Mouse (Mus musculus) frontal cortex, adult 2 months (tissue): ENCODE data around the gene Zkscan4. TPM values are rescaled to one million over a fixed set of nuclear protein-coding genes. Genes with fewer than 3 reads are reported as not detected.
"Not testable (repeated sequence)": the region's sequence is repeated elsewhere in the genome, so short reads cannot be mapped to it uniquely, and the experiment has no call there.

Experiments
- DNase-seq, 2 experiments: peaks; one replicate each; pipeline ENCODE4 v3.0.0; 2022; ENCODE audit warnings: low spot score in 1 of 2; ENCODE audit errors: extremely low spot score in 1 of 2
- polyA plus RNA-seq: library from polyadenylated mRNA; depleted of rRNA; stranded (reverse); fragments of >200 nt; gene quantifications from 2 replicates; pipeline ENCODE4 v1.2.3, GENCODE M21; 2012; rRNA removed

Zkscan4 gene
- polyA plus RNA-seq: 3.7 and 4.8 TPM in 2 replicates

GRCm38 (mm10) chr13:21478759-21479670, at the start of gene Zkscan4, which contains the start of gene Gm10065:
Gene Zkscan4 (plus strand): TSS chr13:21478907.
Gene Gm10065 (minus strand): TSS chr13:21479441.
- DNase-seq: peak; percentile 55 to 89

DNA sequence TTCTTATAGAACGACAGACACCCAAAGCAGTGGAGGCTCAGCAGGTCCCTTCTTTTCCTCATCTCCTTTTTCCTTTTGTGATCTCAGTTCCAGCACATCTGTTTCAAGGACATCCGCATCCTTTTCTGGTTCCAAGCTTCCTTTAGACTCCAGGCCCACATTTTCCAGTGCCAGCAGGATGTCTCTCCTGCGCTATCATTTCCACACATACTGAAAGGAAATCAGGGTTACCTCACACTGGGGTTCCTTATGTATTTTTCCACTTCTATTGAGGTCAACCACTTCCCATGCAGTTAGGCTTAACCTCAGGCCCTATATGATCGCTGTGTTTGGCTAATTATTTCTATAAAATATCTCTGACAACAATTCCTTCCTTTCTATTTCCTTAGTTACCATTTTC, 43.2 kb upstream of the Zkscan4 start:
- no peak for DNase-seq

DNA sequence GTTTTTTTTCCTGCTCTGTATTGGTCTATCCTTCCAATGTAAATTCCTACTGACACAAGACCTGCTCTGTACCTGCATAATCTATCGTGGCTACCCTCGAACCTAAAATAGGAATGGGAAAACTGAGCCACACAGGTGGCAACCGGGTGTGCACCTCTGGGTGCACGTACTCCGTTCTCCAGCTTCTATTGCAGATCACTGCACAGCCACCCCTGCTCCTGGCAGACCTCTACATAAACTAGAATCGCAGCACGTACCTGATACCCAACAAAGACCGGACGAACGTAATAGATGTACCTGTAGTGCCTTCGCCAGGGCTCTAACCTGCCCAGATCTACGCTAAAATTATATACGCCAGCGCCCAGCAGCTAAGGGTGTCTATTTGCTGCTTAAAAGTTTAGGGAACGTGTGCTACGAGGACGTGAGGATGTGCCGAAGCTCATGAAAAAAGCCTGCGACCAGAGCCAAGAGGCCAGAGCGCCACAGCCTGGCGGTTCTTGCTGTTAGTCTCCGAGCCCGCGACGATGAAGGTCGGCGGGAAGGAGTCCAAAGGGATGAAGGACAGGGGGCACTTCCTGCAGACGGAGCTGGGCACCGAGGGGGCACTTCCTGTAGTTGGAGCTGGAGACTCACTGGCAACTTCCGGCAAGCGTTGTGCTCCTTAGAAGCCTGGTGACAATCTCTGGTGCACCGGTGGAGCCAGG, 38.1 kb upstream of the Zkscan4 start, which contains the start of gene Pgbd1:
Gene Pgbd1, minus strand, starts transcription at position 556 of the 704 bp plus-strand sequence.
- peak; percentile 46 to 72 for DNase-seq

GRCm38 (mm10) chr13:21441207-21441572, 37.5 kb upstream of the Zkscan4 start:
- DNase-seq: no peak

DNA sequence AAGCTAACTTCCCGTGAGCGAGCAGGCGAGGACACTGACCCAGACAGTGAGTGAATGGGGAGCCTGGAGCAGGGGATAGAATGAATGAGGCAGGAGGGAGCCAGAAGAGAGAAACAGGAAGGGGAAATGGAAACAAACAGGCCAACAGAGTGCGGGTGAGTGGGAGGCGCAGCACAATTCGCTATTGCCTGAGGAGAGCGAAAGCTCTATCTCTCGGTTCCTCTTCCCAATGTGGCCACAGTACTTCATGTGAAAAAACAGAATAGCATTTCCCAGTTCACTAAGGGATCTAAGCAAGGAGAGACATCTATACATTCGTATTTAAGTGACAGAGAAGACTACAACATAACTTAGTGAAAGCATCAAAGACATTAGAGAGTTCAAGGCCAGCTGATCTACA, 31.9 kb upstream of the Zkscan4 start:
- no peak for DNase-seq

- no peak for DNase-seq
These were observed 30.7 kb upstream of the Zkscan4 start for GRCm38 (mm10) chr13:21447856-21448614.

- no peak for DNase-seq
These were observed 25.7 kb upstream of the Zkscan4 start for GRCm38 (mm10) chr13:21453042-21453441.

DNA sequence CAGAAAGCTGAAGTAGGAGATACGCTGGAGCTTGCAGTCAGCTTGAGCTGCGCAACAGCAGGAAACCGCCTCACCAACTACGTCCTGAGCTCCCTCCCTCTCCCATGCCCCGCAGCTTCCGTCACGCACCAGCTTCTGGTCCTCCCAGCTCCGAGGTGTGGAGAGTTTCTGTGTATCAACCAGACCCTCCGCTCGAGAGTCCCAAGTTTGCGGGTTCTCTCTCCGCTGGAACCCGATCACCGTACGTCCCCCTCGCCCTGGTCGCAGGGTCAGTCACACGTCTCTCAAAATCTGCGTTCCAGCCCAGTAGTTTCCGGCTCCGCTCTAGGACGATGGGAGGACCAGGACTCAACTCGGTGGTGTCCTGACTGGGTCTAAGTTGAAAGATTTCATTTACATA, 25.3 kb upstream of the Zkscan4 start, which contains the start of gene Zscan26:
Gene Zscan26, minus strand, starts transcription at position 282 of the 400 bp plus-strand sequence.
- peak; percentile 75 to 91 for DNase-seq

DNA sequence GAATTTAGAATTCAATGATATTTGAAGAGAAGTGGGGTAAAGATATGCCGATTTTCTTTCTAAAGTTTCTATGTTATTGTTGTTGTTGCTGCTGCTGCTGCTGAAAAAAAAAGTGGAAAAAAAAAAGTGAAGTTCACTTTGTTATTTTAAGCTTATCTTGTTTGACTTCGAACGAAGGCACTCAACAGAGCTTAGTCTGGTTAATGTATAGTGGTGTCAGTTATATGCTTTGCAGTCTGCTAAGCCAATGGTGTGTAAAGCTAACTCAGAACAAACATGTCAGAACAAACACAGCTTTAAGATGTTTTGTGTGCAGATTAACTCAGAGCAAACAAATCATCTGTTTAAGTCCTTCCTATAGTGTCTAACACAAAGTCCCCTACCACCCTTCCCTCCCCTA, 24.6 kb upstream of the Zkscan4 start:
- DNase-seq: no peak

DNA sequence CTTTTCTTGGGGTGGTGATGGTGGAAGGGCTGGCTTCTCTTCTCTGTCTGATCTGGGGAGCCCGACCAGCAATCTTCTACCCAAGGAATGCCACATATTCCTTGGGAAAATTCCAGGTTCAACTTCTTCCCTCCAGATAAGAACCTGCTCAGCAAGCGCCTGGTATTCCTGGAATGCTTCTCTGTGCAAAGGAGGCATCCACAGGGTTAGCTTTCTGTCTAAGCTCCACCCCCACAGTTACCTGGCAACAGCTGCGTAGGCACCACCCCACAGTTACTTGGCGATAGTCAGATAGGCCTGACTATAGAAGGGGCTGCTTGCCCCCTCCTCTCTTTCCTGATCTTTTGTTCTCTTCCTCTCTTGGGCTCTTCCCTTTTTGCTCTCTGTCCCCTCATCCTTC, 22.4 kb upstream of the Zkscan4 start:
- no peak for DNase-seq

DNA sequence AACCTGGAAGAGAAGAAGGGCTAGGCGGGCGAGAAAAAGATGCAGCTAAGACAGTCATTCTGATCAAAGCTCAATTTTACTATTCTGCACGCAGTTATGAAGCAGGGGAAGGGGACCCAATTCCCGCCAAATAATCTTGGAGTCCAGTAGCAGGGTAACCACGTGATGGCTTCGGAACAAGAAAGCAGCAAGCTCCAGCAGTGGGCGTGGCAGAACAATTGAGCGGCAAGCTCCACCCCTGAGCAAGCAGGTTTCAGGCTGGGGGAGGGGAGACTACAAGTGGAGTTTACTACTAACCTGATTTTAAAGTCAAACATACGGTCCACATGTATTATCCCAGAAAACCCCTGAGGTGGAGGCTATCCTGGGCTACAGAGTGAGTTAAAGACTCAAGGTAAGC, 16.2 kb upstream of the Zkscan4 start:
- DNase-seq: not testable (repeated sequence)

DNA sequence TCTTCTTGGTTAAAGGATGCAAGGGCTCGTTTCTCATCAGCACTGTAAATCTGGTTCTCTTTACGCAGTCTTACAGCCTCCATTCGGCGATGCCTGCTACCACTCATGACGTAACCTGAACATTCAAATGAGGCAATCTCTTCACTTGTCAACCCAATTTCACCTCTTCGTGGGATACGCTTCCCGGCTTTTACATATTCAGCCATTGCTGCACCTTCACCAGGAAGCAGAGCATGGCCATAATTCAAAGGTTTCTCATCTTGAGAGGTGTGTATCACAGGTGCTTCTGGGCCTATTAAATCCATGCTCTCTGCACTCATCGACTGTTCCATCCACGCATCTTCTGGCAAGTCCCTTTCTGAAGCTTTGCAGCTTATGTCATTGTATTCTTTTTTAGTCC, 11.4 kb upstream of the Zkscan4 start:
- no peak for DNase-seq

GRCm38 (mm10) chr13:21468061-21469019, 10.4 kb upstream of the Zkscan4 start, which contains the start of gene Nkapl:
Gene Nkapl (minus strand): TSS chr13:21468509.
- DNase-seq: peak; percentile 40 to 83

GRCm38 (mm10) chr13:21469097-21469496, 9.6 kb upstream of the Zkscan4 start:
- no peak for DNase-seq

GRCm38 (mm10) chr13:21472427-21472826, 6.3 kb upstream of the Zkscan4 start:
- DNase-seq: no peak

GRCm38 (mm10) chr13:21486881-21487280, 8.2 kb downstream of the Zkscan4 start:
- no peak for DNase-seq

DNA sequence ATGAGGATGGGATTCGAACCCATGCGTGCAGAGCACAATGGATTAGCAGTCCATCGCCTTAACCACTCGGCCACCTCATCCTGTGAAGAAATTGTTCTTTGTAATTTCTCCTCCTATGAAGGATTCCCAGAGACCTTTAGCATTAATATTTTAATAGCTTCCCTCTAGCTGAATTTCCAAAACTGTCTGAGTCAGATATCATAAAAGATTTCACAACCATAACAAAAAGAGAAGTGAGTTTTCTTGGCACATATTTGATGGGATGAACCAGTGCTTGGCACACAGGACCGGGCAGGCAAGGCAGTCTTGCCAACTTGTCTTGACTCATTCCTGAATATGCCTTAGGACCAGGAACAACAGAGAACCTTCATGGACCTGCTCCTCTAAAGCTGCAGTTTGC, 14.1 kb downstream of the Zkscan4 start:
- no peak for DNase-seq

- no peak for DNase-seq
These were observed 16.4 kb downstream of the Zkscan4 start, which contains the start of gene AK157302 for GRCm38 (mm10) chr13:21495080-21495479. Gene AK157302 (plus strand): TSS chr13:21495223.

DNA sequence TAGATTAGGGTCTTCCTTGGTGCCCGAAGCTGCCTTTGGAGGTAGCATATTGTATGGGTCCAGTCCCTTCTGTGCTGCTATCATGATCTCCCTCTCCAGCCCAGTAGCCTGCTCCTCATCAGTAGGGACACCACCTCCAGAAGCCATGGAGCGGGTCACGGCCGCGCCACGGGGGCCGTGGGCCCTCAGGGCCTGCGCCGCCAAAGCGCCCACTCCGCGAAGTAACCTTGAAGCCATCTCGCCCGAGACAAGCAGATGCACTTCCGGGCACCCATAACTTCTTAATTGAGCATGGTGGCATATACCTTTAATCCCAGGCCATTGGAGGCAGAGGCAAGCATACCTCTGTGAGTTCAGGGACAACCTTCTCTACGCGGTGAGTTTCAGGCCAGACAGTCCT, 22.5 kb downstream of the Zkscan4 start, which contains the start of gene Gm11273:
Gene Gm11273, minus strand, starts transcription at position 237 of the 400 bp plus-strand sequence.
- DNase-seq: not testable (repeated sequence)
